Mouse (Mus musculus) intestine, postnatal 0 days (tissue): Measurements from ENCODE around the gene Eif3j1. TPM values are rescaled to one million over a fixed set of nuclear protein-coding genes. Genes with fewer than 3 reads are reported as not detected.

Source experiments
- ATAC-seq: fragments of 200-750 bp; cut with Nextera tagmentation; 2 replicates; pipeline ENCODE4 v1.8.0; 2017; ENCODE audit warnings: mild to moderate bottlenecking, moderate TSS enrichment, moderate library complexity
- H3K27ac ChIP-seq: fragments of 300-500 bp; sonication (generic); 2 replicates; pipeline ENCODE4 v1.5.1; 2014; ENCODE audit warnings: mild to moderate bottlenecking, low read depth, low read length, moderate library complexity
- H3K27me3 ChIP-seq: fragments of 300-500 bp; sonication (generic); replicated peaks from 2 replicates; pipeline ENCODE4 v1.6.1; 2014; ENCODE audit warnings: low read length, mixed read lengths; ENCODE audit not compliant: control insufficient read depth, insufficient read depth
- H3K36me3 ChIP-seq: fragments of 300-500 bp; sonication (generic); 2 replicates; pipeline ENCODE4 v1.6.1; 2014; ENCODE audit warnings: mild to moderate bottlenecking, moderate library complexity; ENCODE audit not compliant: control insufficient read depth, insufficient read depth
- H3K4me1 ChIP-seq: fragments of 300-500 bp; sonication (generic); replicated peaks from 2 replicates; pipeline ENCODE4 v1.6.1; 2014; ENCODE audit warnings: antibody characterized with exemption, low read length, mixed read lengths; ENCODE audit not compliant: control insufficient read depth, insufficient read depth
- H3K4me2 ChIP-seq: fragments of 300-500 bp; sonication (generic); replicated peaks from 2 replicates; pipeline ENCODE4 v1.6.1; 2014; ENCODE audit warnings: low read depth, mild to moderate bottlenecking, moderate library complexity
- H3K4me3 ChIP-seq: fragments of 300-500 bp; sonication (generic); 2 replicates; pipeline ENCODE4 v1.5.1; 2014; ENCODE audit warnings: low read depth, low read length
- H3K9ac ChIP-seq: fragments of 300-500 bp; sonication (generic); 2 replicates; pipeline ENCODE4 v1.6.1; 2014; ENCODE audit warnings: mild to moderate bottlenecking, low read depth, low read length
- H3K9me3 ChIP-seq: fragments of 300-500 bp; sonication (generic); 2 replicates; pipeline ENCODE4 v1.6.1; 2016; ENCODE audit warnings: mixed run types; ENCODE audit not compliant: control insufficient read depth
- CTCF ChIP-seq: sonication (generic); IDR thresholded peaks from 2 replicates; pipeline ENCODE4 v1.5.1; 2016; ENCODE audit warnings: low read depth, mild to moderate bottlenecking, control low read depth, antibody characterized with exemption, moderate library complexity
- WGBS: fragments of 180-500 bp; shearing (Covaris S2); extraction: QIAGEN DNeasy Blood & Tissue Kit; methylation state at CpG from one replicate; pipeline ENCODE4 v1.1.7; 2014; 5-methylcytosine and 5-hydroxymethylcytosine counted together
- polyA plus RNA-seq: library from polyadenylated mRNA; unstranded; fragments of >200 nt; fragmentation: Nextera tagmentation; extraction: Ambion mirVana; gene quantifications from 2 replicates; pipeline ENCODE4 v1.2.1, GENCODE M21; 2015

Eif3j1 gene
- polyA plus RNA-seq, 1 experiment from 2014 or later = 7.9 TPM

DNA sequence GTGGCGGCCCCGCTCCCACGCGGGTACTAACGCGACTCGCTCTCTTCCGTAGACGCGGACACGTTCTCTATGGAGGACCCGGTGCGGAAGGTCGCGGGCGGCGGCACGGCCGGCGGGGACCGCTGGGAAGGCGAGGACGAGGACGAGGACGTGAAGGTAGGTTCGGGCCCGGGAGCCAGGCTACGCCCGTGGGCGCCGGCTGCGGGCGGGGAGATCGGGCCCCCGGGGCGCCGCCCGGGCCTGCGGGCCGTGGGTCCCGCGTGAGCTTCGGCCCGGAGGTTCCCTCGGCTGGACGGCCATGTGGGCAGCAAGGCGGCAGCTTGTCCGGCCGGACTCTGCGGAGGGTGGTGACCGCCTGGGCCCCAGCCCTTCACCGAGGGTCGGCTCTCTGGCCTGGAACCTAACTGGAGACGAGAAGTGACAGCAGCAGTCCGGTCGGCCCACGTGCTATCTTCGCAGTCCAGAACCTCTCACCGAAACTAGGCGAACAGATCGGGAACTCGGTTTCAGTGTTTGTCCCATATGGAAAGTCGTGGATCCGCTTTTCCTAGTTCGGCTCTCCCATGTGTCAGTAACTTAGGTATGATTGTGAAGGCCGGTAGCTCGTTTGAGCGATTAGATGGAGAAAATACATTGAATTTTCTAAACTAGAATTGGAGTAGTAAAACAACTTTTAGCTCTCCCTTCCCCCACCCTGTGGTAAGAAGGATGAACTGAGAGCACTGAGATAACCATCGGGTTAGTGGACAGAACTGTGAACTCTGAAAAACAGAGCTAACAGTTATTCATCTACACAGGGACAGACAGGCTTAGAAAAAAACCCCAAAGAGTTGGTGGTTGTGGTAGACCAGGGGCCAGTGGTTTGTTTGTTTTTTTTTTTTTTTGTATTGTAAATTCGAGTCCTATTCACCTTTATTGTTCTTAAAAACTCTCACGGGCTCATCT, 682 bp downstream of the Eif3j1 start:
- H3K27me3 ChIP-seq = no peaks in the 10 kb centered on the region
- H3K4me1 ChIP-seq = 0 out of 2 replicates have a peak, but pooled peaks cover 6% of the 10 kb centered on the region
- ATAC-seq = peak; percentile 55
- peak overlapping the region; percentile 84 for H3K4me3 ChIP-seq
- H3K9me3 ChIP-seq = no peaks in the 10 kb centered on the region
- TF ChIP-seq CTCF = peak; percentile 18; the same call in 1 of the 2 replicates
- H3K27ac ChIP-seq = peak overlapping the region; percentile 89
- under 1% methylated on average over 71 of the region's 71 CpGs for WGBS
- H3K4me2 ChIP-seq = peak overlapping the region; percentile 84
- H3K36me3 ChIP-seq = no peaks in the 10 kb centered on the region
- peak overlapping the region; percentile 88 for H3K9ac ChIP-seq

DNA sequence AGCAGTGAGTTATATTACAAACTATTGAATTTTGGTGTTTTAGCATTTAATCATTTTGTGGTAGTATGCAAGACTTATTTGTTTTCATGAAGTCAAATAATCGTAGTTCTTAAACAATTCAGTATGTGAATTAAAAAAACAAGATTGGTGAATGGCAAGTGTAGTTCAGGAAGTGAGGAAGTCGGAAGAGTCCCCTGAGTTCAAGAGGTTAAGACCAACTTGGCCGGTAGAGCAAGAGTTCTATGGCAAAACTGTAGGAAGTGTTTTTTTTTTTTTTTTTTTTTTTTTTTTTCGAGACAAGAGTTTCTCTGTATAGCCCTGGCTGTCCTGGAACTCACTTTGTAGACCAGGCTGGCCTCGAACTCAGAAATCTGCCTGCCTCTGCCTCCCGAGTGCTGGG, 3.6 kb downstream of the Eif3j1 start:
- H3K9me3 ChIP-seq = no peaks in the 10 kb centered on the region
- WGBS = 88% methylated on average over 5 of the region's 6 CpGs
- H3K4me1 ChIP-seq = 0 out of 2 replicates have a peak, but pooled peaks cover 6% of the 10 kb centered on the region
- H3K4me2 ChIP-seq = no peak overlapping the region
- H3K9ac ChIP-seq = no peak overlapping the region
- H3K4me3 ChIP-seq = no peak overlapping the region
- no peak for ATAC-seq
- H3K27ac ChIP-seq = no peak overlapping the region
- H3K36me3 ChIP-seq = peaks cover 7% of the 10 kb centered on the region; the same call in 1 of the 2 replicates
- no peaks in the 10 kb centered on the region for H3K27me3 ChIP-seq
- no peak for TF ChIP-seq CTCF

DNA sequence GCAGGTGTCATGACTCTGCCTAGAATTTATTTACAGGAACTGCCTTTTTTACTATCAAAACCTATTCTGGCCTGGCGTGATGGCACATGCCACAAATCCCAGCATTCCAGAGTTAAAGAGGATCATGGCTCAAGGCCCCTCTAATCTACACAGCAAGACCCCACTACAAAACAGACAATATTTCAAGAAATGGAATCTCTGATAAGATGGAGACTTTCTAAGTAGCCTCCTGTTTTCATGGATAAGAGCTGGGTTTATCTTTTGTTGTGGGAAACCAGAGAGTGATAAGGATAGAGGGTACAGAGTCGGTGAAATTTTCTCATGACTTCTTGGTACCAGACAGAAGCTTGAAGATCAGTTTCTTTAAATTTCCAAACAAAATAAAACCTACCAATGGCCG, 7.7 kb downstream of the Eif3j1 start:
- Histone ChIP-seq H3K9ac (no peak overlapping the region), H3K4me1 (no peaks in the 10 kb centered on the region), H3K4me3 (no peak overlapping the region), H3K9me3 (no peaks in the 10 kb centered on the region), H3K27ac (no peak overlapping the region), H3K27me3 (no peaks in the 10 kb centered on the region), H3K36me3 (peaks cover 7% of the 10 kb centered on the region; the same call in 1 of the 2 replicates), H3K4me2 (no peak overlapping the region)
- no peak for ATAC-seq
- WGBS = 82% methylated on average over 3 of the region's 3 CpGs
- no peak for TF ChIP-seq CTCF

DNA sequence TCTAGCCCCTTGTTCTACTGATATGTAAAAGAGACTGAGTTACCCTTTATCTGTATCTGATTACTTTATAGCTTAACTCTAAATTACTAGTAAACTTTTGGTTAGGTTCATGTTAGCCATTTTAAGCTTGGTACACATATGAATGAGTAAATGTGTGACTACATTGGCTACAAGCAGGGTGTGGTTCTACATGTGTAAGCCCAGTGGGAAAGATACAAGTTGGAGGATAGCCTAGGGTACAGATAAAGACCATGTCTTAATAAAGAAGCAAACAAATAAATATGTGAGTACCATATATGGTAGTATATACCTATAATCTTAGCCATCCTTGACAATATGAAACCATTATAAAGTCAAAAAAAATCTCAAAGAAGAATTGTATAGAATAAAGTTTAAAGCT, 15.6 kb downstream of the Eif3j1 start:
- no peak overlapping the region for H3K27ac ChIP-seq
- no peak for TF ChIP-seq CTCF
- H3K36me3 ChIP-seq = peaks cover 27% of the 10 kb centered on the region
- H3K27me3 ChIP-seq = no peaks in the 10 kb centered on the region
- no peak overlapping the region for H3K4me2 ChIP-seq
- H3K4me3 ChIP-seq = no peak overlapping the region
- H3K9ac ChIP-seq = no peak overlapping the region
- ATAC-seq = no peak
- no peaks in the 10 kb centered on the region for H3K4me1 ChIP-seq
- no peaks in the 10 kb centered on the region for H3K9me3 ChIP-seq

DNA sequence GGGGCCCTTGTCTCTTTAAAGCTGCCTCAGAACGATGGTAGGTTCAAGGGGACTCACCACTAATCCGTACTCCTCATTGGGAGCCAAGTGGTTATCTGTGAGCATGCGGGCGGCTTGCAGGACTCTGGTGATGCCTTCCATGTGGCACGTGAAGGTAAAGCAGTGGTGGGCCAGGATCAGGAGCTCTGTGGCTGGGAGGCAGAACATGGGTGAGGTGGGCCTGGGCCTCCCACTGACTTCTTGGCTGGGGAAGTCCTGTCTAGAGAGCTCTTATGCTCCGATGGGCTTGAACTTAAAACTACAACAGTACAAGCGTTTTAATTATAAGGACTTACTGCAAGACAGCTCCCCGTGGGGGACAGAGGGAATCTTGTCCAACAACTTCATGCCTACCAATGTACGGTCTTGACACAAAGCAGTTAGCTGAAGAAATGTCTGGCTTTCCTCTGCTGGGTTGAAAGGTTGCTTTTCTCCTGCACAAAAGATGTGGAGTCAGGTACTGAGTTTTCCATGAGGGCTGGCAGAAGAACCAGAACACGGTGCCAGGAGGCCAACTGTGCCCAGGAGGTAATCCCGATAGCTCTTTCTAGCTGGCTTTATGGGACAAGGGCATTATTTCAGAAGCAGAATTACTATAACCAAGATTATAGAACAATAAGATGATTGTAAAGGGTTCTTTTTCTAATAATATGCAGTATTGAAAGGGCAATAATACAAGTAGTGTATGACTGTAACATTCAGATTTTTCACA, 31.2 kb downstream of the Eif3j1 start:
- Histone ChIP-seq H3K27me3 (no peaks in the 10 kb centered on the region), H3K4me2 (no peak overlapping the region), H3K36me3 (peaks cover 55% of the 10 kb centered on the region), H3K9ac (no peak overlapping the region), H3K4me3 (no peak overlapping the region), H3K9me3 (no peaks in the 10 kb centered on the region), H3K27ac (no peak overlapping the region), H3K4me1 (no peaks in the 10 kb centered on the region)
- no peak for TF ChIP-seq CTCF
- ATAC-seq = no peak
- WGBS = 86% methylated on average over 11 of the region's 11 CpGs

DNA sequence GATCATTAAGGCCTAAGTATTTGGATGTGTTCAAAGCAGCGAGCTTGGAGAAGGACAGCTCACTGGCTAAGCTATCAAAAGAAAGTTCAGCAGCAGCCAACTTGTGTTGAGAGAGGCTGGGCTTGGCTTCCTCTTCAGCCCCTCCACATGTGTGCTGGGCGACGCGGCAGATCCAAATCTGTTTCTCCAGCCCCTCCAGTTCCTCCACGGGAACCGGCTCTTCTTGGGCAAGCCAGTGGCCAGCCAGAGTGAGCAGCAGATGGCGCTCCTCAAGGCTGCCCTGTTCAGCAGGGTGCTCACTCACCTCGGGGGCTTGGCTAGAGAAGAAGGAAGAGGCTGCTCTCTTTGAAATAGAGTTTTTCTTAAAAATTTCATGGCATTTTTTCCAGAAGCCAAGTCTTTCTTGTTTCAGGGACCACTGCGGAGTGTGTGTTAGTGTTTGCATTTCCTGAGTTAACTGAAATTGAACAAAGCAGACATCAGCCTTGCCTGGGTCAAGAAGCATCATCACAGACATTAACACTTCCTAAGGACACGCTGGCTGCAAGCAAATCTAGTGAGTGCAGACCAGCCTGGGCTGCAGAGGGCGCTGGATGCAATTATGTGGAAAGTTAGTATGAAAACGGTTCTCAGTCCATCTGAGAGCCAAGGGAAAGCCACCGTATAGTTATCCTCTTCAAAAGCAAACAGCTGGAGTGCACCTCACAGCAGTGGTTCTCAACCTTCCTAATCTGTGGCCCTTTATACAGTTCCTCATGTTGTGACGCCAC, 37.0 kb downstream of the Eif3j1 start:
- peaks cover 41% of the 10 kb centered on the region for H3K36me3 ChIP-seq
- H3K9me3 ChIP-seq = no peaks in the 10 kb centered on the region
- peak; percentile 61 for TF ChIP-seq CTCF
- ATAC-seq = no peak
- H3K4me2 ChIP-seq = no peak overlapping the region
- peaks cover 2% of the 10 kb centered on the region; the same call in 1 of the 2 replicates for H3K4me1 ChIP-seq
- 62% methylated on average over 14 of the region's 14 CpGs for WGBS
- H3K27ac ChIP-seq = no peak overlapping the region
- no peaks in the 10 kb centered on the region for H3K27me3 ChIP-seq
- no peak overlapping the region for H3K9ac ChIP-seq
- no peak overlapping the region for H3K4me3 ChIP-seq
